Mouse (Mus musculus) lung, postnatal 0 days (tissue): ENCODE results near the gene Sf3b3.

Experiments used
- CTCF ChIP-seq: IDR thresholded peaks from 2 replicates; pipeline ENCODE4 v1.5.1; 2016; ENCODE audit warnings: antibody characterized with exemption, mild to moderate bottlenecking
- EP300 ChIP-seq: IDR thresholded peaks from 2 replicates; pipeline ENCODE4 v1.6.1; 2016; ENCODE audit warnings: antibody characterized with exemption, mild to moderate bottlenecking, control low read depth

DNA sequence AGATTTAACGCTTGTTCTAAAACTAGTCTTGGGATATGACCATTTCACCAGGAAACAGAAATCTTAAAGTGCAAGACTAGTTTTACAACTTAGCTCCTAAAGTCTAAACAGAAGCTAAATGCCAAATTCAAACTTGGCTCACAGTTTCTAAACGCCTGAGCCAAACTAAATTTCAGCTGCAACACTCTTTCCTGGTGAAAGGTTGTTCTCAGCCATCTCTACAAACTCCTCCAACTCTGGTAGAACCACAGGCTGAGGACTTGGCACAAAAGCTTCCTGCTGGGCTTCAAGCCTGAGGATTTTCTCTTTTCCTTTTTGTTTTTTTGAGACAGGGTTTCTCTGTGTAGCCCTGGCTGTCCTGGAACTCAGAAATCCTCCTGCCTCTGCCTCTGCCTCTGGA is 26.3 kb downstream of the Sf3b3 start:
- no peak for TF ChIP-seq CTCF
- TF ChIP-seq EP300: no peak
